Mouse (Mus musculus) CH12.LX (cell line): ENCODE measurements around the gene Trpc7. TPM values are rescaled to one million over a fixed set of nuclear protein-coding genes. Genes with fewer than 3 reads are reported as not detected.

Experiments used
- DNase-seq: peaks from one replicate; pipeline ENCODE4 v3.0.0-alpha.2; 2013; ENCODE audit errors: extremely low read depth
- H3K27ac ChIP-seq: 2 replicates; pipeline ENCODE4 v1.5.1; 2012; ENCODE audit warnings: low read depth, mild to moderate bottlenecking, control low read depth, moderate library complexity; ENCODE audit not compliant: insufficient read depth
- H3K27me3 ChIP-seq: replicated peaks from 2 replicates; pipeline ENCODE3; 2012; ENCODE audit warnings: inconsistent platforms
- H3K36me3 ChIP-seq, 2 experiments: replicated peaks in 1 of 2; 2 replicates each; pipeline versions ENCODE3 to v1.6.1; 2012; ENCODE audit warnings: inconsistent platforms in 1 of 2, low read length in 1 of 2, mild to moderate bottlenecking in 1 of 2, mixed read lengths in 1 of 2, moderate library complexity in 1 of 2; ENCODE audit not compliant: control insufficient read depth in 1 of 2, insufficient read depth in 1 of 2
- H3K4me1 ChIP-seq, 2 experiments: 2 replicates each; pipeline ENCODE4 v1.6.1; 2012; ENCODE audit warnings: inconsistent platforms in 1 of 2, moderate library complexity in 1 of 2; ENCODE audit not compliant: insufficient read depth in 2 of 2, control insufficient read depth in 1 of 2
- H3K4me2 ChIP-seq: 2 replicates; pipeline ENCODE4 v1.6.1; 2012; ENCODE audit warnings: low read depth, mild to moderate bottlenecking, control low read depth; ENCODE audit not compliant: poor library complexity, insufficient read depth, severe bottlenecking
- H3K4me3 ChIP-seq, 3 experiments: fragments of 150-350 bp in 1 of 3; sonication (generic) in 1 of 3; replicated peaks in 1 of 3; 2 replicates each; pipeline versions ENCODE3 to v1.5.1; 2011 to 2012; ENCODE audit warnings: low read depth in 2 of 3, low read length in 2 of 3, mild to moderate bottlenecking in 2 of 3, moderate library complexity in 2 of 3, control low read depth in 1 of 3, improper control_type of control experiment in 1 of 3, inconsistent platforms in 1 of 3, mixed read lengths in 1 of 3; ENCODE audit not compliant: poor library complexity in 1 of 3
- H3K79me2 ChIP-seq: replicated peaks from 2 replicates; pipeline ENCODE4 v1.6.1; 2012; ENCODE audit warnings: mild to moderate bottlenecking, moderate library complexity; ENCODE audit not compliant: control insufficient read depth, poor library complexity, insufficient read depth, severe bottlenecking; ENCODE audit errors: extremely low read depth
- H3K9ac ChIP-seq: 2 replicates; pipeline ENCODE4 v1.6.1; 2012; ENCODE audit warnings: low read depth, mild to moderate bottlenecking, control low read depth, moderate library complexity; ENCODE audit not compliant: insufficient read depth
- H3K9me3 ChIP-seq: replicated peaks from 2 replicates; pipeline ENCODE3; 2012; ENCODE audit warnings: low read length, inconsistent platforms, mixed read lengths
- BHLHE40 ChIP-seq: IDR thresholded peaks from 2 replicates; pipeline ENCODE4 v1.6.1; 2011; ENCODE audit warnings: mild to moderate bottlenecking, low read depth, low read length, improper control_type of control experiment
- CTCF ChIP-seq, 2 experiments: IDR thresholded peaks in 1 of 2; conservative IDR thresholded peaks in 1 of 2; 2 replicates each; pipeline ENCODE4 v1.5.1; 2011 to 2012; ENCODE audit warnings: low read depth in 2 of 2, low read length in 2 of 2, improper control_type of control experiment in 1 of 2, inconsistent platforms in 1 of 2, mild to moderate bottlenecking in 1 of 2, moderate library complexity in 1 of 2
- ELF1 ChIP-seq: IDR thresholded peaks from 2 replicates; pipeline ENCODE4 v1.6.1; 2014; ENCODE audit warnings: low read depth, mild to moderate bottlenecking, inconsistent platforms, low read length, improper control_type of control experiment
- EP300 ChIP-seq: IDR thresholded peaks from 2 replicates; pipeline ENCODE4 v1.6.1; 2011; ENCODE audit warnings: low read length, improper control_type of control experiment
- HCFC1 ChIP-seq: IDR thresholded peaks from 2 replicates; pipeline ENCODE4 v1.6.1; 2012; ENCODE audit warnings: low read depth, mild to moderate bottlenecking, inconsistent platforms, low read length, improper control_type of control experiment
- JUN ChIP-seq: IDR thresholded peaks from 2 replicates; pipeline ENCODE4 v1.6.1; 2011; ENCODE audit warnings: low read depth, mild to moderate bottlenecking, low read length, improper control_type of control experiment, moderate library complexity; ENCODE audit not compliant: insufficient read depth
- MAFK ChIP-seq: IDR thresholded peaks from 2 replicates; pipeline ENCODE4 v1.6.1; 2011; ENCODE audit warnings: low read length, improper control_type of control experiment; ENCODE audit not compliant: insufficient replicate concordance
- MXI1 ChIP-seq: IDR thresholded peaks from 2 replicates; pipeline ENCODE4 v1.6.1; 2011; ENCODE audit warnings: mild to moderate bottlenecking, low read depth, low read length, improper control_type of control experiment
- NELFE ChIP-seq: IDR thresholded peaks from 2 replicates; pipeline ENCODE4 v1.6.1; 2011; ENCODE audit warnings: low read depth, low read length, improper control_type of control experiment
- PAX5 ChIP-seq: IDR thresholded peaks from 2 replicates; pipeline ENCODE4 v1.6.1; 2012; ENCODE audit warnings: low read length, inconsistent platforms, mixed read lengths
- POLR2AphosphoS2 ChIP-seq: IDR thresholded peaks from 2 replicates; pipeline ENCODE4 v1.6.1; 2011; ENCODE audit warnings: low read depth, low read length, improper control_type of control experiment
- RAD21 ChIP-seq: IDR thresholded peaks from 2 replicates; pipeline ENCODE4 v1.6.1; 2011; ENCODE audit warnings: low read depth, mild to moderate bottlenecking, low read length, improper control_type of control experiment, moderate library complexity
- TBP ChIP-seq: conservative IDR thresholded peaks from 2 replicates; pipeline ENCODE4 v1.6.1; 2011; ENCODE audit warnings: low read depth, low read length, improper control_type of control experiment
- USF2 ChIP-seq: conservative IDR thresholded peaks from 2 replicates; pipeline ENCODE4 v1.6.1; 2011; ENCODE audit warnings: low read depth, low read length, improper control_type of control experiment
- ZKSCAN1 ChIP-seq: IDR thresholded peaks from 2 replicates; pipeline ENCODE4 v1.6.1; 2012; ENCODE audit warnings: low read depth, inconsistent platforms, low read length, improper control_type of control experiment, borderline replicate concordance
- ZMIZ1 ChIP-seq: IDR thresholded peaks from 2 replicates; pipeline ENCODE4 v1.6.1; 2012; ENCODE audit warnings: low read depth, mild to moderate bottlenecking, inconsistent platforms, low read length, improper control_type of control experiment
- ZNF384 ChIP-seq: IDR thresholded peaks from 2 replicates; pipeline ENCODE4 v1.6.1; 2012; ENCODE audit warnings: low read depth, low read length, improper control_type of control experiment, inconsistent platforms
- dilution Hi-C: fragments of 300-500 bp; cut with MboI; formaldehyde crosslinking; loops from 2 replicates; pipeline ENCODE4 v1.14.3; 2020; ENCODE audit warnings: low sequenced_read_pairs; ENCODE audit not compliant: extremely low pct_unique_long_range_greater_than_20kb, extremely low pct_ligation_motif_present
- in situ Hi-C: fragments of 300-500 bp; cut with MboI; formaldehyde crosslinking; loops from 3 replicates; pipeline ENCODE4 v1.14.3; 2019; ENCODE audit warnings: low sequenced_read_pairs, low pct_ligation_motif_present, low pct_unique_long_range_greater_than_20kb, mixed read lengths
- polyA plus RNA-seq: library from polyadenylated mRNA; unstranded; fragments of >175 nt; gene quantifications from 2 replicates; pipeline ENCODE4 v1.2.1, GENCODE M21; 2012; ENCODE audit warnings: low read depth; ENCODE audit not compliant: insufficient read length
- total RNA-seq, 2 experiments: library from RNA; depleted of rRNA; stranded (reverse); fragments of 300-350 nt in 1 of 2; fragments of >200 nt in 1 of 2; gene quantifications; 2 replicates each; pipeline ENCODE4 v1.2.3; 2012 to 2014

The Trpc7 gene
- total and polyA plus RNA-seq, 3 experiments = not detected

- Histone ChIP-seq H3K9me3 (peaks cover 57% of the 10 kb centered on the region), H3K9ac (no peak overlapping the region), H3K4me3 (no peak overlapping the region), H3K79me2 (no peaks in the 10 kb centered on the region), H3K4me2 (no peak overlapping the region), H3K27me3 (no peaks in the 10 kb centered on the region), H3K27ac (no peak overlapping the region), H3K4me1 (no peaks in the 10 kb centered on the region), H3K36me3 (no peaks in the 10 kb centered on the region)
- in situ Hi-C loops = no loop called here
- TF ChIP-seq PAX5 = no peak
- no peak for TF ChIP-seq ZKSCAN1
- TF ChIP-seq USF2 = no peak
- TF ChIP-seq CTCF (conservative IDR thresholded peaks at IDR 0.05 in 1 of 2, IDR thresholded peaks at IDR 0.05 in 1 of 2; ENCODE audit: low read depth in 2 of 2, low read length in 2 of 2) = no peak
- no peak for TF ChIP-seq ELF1
- TF ChIP-seq TBP = no peak
- no peak for TF ChIP-seq POLR2AphosphoS2
- TF ChIP-seq MXI1 = no peak
- no peak for TF ChIP-seq BHLHE40
- TF ChIP-seq HCFC1 = no peak
- dilution Hi-C loops = no loop called here
- no peak for DNase-seq
Observed at GRCm38 (mm10) chr13:56922976-56923375, 27.2 kb upstream of the Trpc7 start.

- dilution Hi-C loops (no loop called here), in situ Hi-C loops (no loop called here)
- no peaks in the 10 kb centered on the region for H3K36me3 ChIP-seq
- no peaks in the 10 kb centered on the region for H3K79me2 ChIP-seq
- no peak overlapping the region for H3K27ac ChIP-seq
- H3K27me3 ChIP-seq = no peaks in the 10 kb centered on the region
- H3K9ac ChIP-seq = no peak overlapping the region
- no peaks in the 10 kb centered on the region for H3K4me1 ChIP-seq
- H3K4me2 ChIP-seq = no peak overlapping the region
- H3K4me3 ChIP-seq = no peak overlapping the region
- TF ChIP-seq EP300 (no peak), PAX5 (no peak)
- H3K9me3 ChIP-seq = peaks cover 68% of the 10 kb centered on the region
- no peak for DNase-seq
Observed at GRCm38 (mm10) chr13:56921251-56921650, 25.5 kb upstream of the Trpc7 start.

DNA sequence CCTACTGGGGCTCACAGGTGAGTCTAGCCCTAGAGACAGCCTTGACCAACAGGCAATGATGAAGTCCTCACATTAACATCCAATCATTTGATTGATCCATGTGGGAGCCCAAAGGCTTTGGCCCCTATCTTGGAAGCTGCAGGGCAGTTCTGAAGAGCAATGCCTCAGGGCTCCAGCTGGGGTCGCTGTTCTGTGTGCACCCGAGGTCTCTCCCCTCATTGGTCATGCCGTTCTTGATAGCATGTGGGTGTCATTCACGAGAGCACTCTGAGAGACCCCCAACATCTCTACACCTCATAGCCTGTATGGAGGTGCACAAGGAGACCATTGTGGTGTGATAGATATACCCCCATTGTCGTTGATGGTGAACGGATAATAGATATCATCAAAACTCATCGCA lies 18.9 kb upstream of the Trpc7 start:
- peaks cover 73% of the 10 kb centered on the region for H3K9me3 ChIP-seq

More for the DNA sequence above, 18.9 kb upstream of the Trpc7 start:
- Histone ChIP-seq H3K27me3 (no peaks in the 10 kb centered on the region), H3K9ac (no peak overlapping the region), H3K4me2 (no peak overlapping the region), H3K36me3 (no peaks in the 10 kb centered on the region), H3K4me3 (no peak overlapping the region), H3K4me1 (no peaks in the 10 kb centered on the region), H3K79me2 (no peaks in the 10 kb centered on the region), H3K27ac (no peak overlapping the region)
- no peak for DNase-seq
- dilution Hi-C loops = no loop called here
- TF ChIP-seq ZNF384 = no peak
- no peak for TF ChIP-seq JUN
- TF ChIP-seq MAFK = no peak
- no peak for TF ChIP-seq ZMIZ1
- TF ChIP-seq POLR2AphosphoS2 = no peak
- no peak for TF ChIP-seq RAD21
- TF ChIP-seq ZKSCAN1 = no peak
- no peak for TF ChIP-seq NELFE
- TF ChIP-seq HCFC1 = no peak
- in situ Hi-C loops = no loop called here
